Mouse (Mus musculus) liver, embryonic 14.5 days (tissue): ENCODE measurements at regions not wholly inside any gene's neighbourhood (a gene's known extent, or its start where the extent isn't known, plus 50 kb on each side); places are given as distances from the start of the nearest gene placed in this dataset.

Experiments used
- CTCF ChIP-seq: IDR thresholded peaks from 2 replicates; pipeline ENCODE4 v1.5.1; 2016; ENCODE audit warnings: antibody characterized with exemption, low read depth, control low read depth
- EP300 ChIP-seq: IDR thresholded peaks from 2 replicates; pipeline ENCODE4 v1.6.1; 2016; ENCODE audit warnings: antibody characterized with exemption, low read depth

DNA sequence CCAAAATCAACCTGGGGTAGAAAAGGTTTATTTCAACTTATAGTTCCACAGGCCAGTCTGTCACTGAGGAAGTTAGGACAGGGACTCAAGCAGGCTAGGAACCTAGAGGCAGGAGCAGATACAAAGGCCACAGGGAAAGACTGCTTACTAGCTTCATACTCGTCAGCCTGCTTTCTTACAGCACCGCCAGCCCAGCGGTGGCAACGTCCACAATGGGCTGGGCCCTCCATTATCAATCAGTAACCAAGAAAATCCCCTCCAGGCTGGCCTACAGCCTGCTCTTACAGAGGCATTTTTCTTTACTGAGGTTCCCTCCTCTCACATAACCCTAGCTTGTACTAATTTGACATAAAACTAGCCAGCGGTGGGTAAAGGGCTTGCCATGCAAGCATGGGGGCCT is 180.2 kb downstream of the Utp6 start:
- TF ChIP-seq EP300 (no peak), CTCF (no peak)
